Mouse (Mus musculus) testis, postnatal 14 days (tissue): Measurements from ENCODE around the gene Ptprn2.

Experiments used
- DNase-seq: peaks from one replicate; pipeline ENCODE4 v3.0.0; 2021; ENCODE audit warnings: low spot score

Ptprn2 gene

GRCm38 (mm10) chr12:117172529-117172884 lies 687.0 kb downstream of the Ptprn2 start:
- no peak for DNase-seq

GRCm38 (mm10) chr12:117172885-117173529 lies 687.5 kb downstream of the Ptprn2 start:
- DNase-seq = no peak

- no peak for DNase-seq
These were observed 688.7 kb downstream of the Ptprn2 start for GRCm38 (mm10) chr12:117174189-117174588.

- DNase-seq = no peak
These were observed 689.7 kb downstream of the Ptprn2 start for GRCm38 (mm10) chr12:117175072-117175681.

GRCm38 (mm10) chr12:117176259-117176823 lies 690.8 kb downstream of the Ptprn2 start:
- no peak for DNase-seq

- DNase-seq = no peak
These were observed 701.6 kb downstream of the Ptprn2 start for GRCm38 (mm10) chr12:117187167-117187566.

- DNase-seq = no peak
These were observed 706.5 kb downstream of the Ptprn2 start for GRCm38 (mm10) chr12:117192001-117192400.

GRCm38 (mm10) chr12:117196721-117197425 lies 711.4 kb downstream of the Ptprn2 start:
- DNase-seq = no peak

GRCm38 (mm10) chr12:117198093-117198492 lies 712.6 kb downstream of the Ptprn2 start:
- DNase-seq = no peak

- peak; percentile 41 for DNase-seq
These were observed 714.6 kb downstream of the Ptprn2 start for GRCm38 (mm10) chr12:117200117-117200516.

- no peak for DNase-seq
These were observed 715.1 kb downstream of the Ptprn2 start for GRCm38 (mm10) chr12:117200590-117200989.

GRCm38 (mm10) chr12:117203506-117203905 lies 718.0 kb downstream of the Ptprn2 start:
- no peak for DNase-seq

- no peak for DNase-seq
These were observed 719.4 kb downstream of the Ptprn2 start for GRCm38 (mm10) chr12:117204905-117205304.

- no peak for DNase-seq
These were observed 722.1 kb downstream of the Ptprn2 start for GRCm38 (mm10) chr12:117207421-117208120.

- DNase-seq = no peak
These were observed 724.9 kb downstream of the Ptprn2 start for GRCm38 (mm10) chr12:117210467-117210866.

- no peak for DNase-seq
These were observed 728.0 kb downstream of the Ptprn2 start for GRCm38 (mm10) chr12:117213531-117213930.

- no peak for DNase-seq
These were observed 728.8 kb downstream of the Ptprn2 start for GRCm38 (mm10) chr12:117214272-117214671.

GRCm38 (mm10) chr12:117214919-117215318 lies 729.4 kb downstream of the Ptprn2 start:
- no peak for DNase-seq

GRCm38 (mm10) chr12:117221909-117222308 lies 736.4 kb downstream of the Ptprn2 start:
- no peak for DNase-seq

GRCm38 (mm10) chr12:117224036-117224435 lies 738.5 kb downstream of the Ptprn2 start:
- peak; percentile 27 for DNase-seq

- DNase-seq = no peak
These were observed 741.7 kb downstream of the Ptprn2 start for GRCm38 (mm10) chr12:117227236-117227635.

- no peak for DNase-seq
These were observed 743.9 kb downstream of the Ptprn2 start for GRCm38 (mm10) chr12:117229442-117229841.
